Mouse (Mus musculus): ENCODE results near the gene Defb15.
A peak's percentile ranks its signal among the peaks of the same experiment; 100 is the strongest.
"Not testable (repeated sequence)": the region's sequence is repeated elsewhere in the genome, so short reads cannot be mapped to it uniquely, and the experiment has no call there.

The Defb15 gene

DNA sequence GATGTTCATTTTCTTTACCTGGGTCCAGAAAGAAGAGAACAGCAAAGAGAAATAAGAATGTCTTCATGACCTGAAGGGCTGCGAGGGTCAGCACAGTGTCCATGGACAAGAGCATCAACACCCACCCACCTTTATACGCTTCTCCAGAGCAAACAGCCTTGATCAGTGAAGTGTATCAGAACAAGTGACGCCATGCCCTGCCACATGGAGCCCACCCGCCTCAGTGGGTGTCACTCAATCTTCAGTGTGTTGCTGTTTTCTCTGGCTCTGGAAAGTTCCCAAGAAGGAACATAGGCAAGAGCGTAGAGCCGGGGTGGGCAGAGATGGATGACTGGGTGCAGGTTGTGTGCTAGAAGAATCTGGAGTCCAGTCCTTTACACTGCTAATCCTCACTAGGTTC is at the start of gene Defb15:
TSS of gene Defb15 (minus strand) at position 101 of the 400 bp plus-strand sequence.
- DNase-seq (ENCODE audit: extremely low spot score) = no peak

DNA sequence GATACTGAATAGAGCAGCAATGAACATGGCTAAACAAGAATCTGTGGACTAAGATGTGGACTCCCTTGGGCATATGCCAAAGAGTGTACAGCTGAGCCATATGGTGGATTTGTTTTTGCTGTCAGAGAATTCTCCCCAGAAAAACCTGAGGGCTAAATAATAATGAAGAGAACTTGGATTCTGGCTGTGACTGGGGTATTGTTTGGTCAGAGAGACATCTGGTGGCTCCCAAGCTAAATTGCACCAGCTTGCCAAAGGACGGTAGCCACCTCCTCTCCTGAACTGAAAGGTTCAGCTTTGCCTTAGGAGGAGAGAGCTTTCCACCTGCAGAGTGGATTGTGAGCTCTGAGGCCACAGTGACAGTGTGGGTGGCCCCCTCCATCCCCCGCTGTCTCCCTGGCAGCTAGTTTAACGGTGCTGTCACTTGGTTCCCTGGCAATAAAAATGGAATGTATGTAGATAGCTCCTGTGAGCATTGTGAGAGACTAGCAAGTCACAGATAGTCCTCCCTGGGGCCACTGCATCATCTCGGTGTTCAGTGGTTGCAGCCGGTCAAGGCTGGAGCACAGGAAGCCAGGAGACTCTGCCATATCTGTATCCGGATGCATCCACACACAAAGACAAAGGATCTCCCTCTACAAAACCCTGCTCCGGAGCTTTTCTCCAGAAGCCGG is 49.3 kb upstream of the Defb15 start:
- peak; percentile 10 for DNase-seq (ENCODE audit: extremely low spot score)

DNA sequence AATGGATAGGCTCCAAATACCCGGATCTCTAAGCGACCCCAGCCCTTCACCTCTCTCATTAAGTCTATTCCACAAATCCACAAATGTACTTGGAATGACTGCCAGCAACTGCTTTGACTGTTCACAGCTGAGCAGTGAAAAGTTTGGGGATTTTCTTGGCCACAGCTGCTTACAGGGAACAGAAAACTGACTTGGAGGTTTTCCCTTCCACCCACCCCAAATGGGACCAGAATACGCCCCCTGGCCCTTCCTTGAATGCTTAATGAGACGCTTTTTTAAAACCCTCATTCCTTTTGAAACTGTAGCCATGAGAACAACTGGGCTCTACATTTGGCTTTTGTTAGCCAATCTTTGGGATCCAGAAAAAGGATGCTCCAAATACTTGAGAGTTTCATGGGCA is 45.7 kb upstream of the Defb15 start:
- no peak for DNase-seq (ENCODE audit: extremely low spot score)

DNA sequence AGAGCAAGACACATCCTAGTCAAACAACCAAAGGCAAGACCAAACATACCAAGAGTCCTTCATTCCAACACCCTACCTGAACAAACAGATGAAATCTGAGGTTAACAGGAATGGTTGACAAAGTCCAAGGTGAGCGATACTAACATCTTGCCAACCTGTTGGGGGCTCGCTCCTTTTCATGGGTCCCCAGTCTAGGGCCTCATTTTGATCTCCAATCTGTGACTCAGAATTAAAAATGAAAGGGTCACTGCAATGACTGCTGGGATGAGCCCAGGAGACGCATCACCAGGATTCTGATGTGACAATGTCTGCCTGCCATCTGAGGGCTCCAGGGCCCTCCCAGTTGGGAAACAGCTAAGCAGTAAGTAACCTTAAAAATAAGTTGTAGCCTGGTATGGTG is 37.0 kb upstream of the Defb15 start, which contains the start of gene Ccdc70:
TSS of gene Ccdc70 (plus strand) at position 301 of the 400 bp plus-strand sequence.
- no peak for DNase-seq (ENCODE audit: extremely low spot score)

DNA sequence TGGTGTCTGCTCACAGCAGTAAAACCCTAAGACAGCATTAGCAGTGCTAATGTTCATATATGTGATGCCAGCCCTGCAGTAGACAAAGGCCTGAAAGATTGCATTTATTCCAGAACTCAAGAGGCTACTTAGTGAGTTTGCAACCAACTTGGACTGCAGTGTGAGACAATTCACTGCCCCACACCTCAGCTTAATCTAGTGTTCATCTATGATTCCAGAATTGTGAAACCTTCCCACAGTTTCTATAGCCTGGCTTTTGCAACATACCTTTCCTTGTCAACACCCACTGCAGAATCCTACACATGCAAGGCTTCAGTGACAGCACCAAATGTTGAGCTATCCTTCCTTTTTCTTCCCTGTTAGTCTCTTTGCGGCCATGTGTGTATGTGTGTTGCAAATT is 34.1 kb upstream of the Defb15 start:
- no peak for DNase-seq (ENCODE audit: extremely low spot score)

DNA sequence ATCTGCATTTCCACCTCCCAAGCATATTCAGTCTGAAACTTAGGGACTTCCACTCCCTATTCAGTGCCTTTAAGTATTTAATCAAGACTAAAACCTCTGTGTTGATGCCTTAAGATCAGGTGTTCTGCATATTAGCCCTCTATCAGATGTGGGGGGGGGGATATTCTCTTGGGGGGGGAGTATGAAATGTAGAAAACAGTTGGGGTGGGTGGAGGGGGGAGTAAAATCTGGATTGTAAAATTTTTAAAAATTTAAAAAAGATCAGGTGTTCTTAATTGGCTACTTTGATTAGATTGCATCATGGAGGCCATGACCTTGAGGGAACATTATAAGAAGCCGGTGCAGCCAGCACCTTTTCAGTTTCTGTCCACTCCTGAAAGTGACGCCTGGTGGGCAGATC is 25.9 kb upstream of the Defb15 start, which contains the start of gene Fam90a1a:
TSS of gene Fam90a1a (plus strand) at position 301 of the 400 bp plus-strand sequence.
- no peak for DNase-seq (ENCODE audit: extremely low spot score)

DNA sequence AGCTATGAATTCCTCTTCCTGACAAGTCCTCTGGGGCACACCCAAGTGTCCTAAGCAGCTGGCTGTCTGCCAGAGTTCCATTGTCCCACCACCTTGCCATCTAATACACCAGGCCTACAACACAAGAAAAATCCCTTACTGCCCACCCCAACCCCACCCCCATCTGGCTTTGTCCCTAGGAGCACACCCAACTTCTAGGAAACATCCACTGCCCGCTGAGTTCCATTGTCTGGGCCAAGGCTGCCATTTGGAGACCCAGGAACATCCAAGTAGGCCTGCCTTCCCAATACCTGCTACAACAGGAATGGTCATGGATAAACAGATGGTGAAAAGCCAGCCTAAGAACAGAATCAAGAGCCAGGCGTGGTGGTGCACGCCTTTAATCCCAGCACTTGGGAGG is 23.8 kb upstream of the Defb15 start:
- no peak for DNase-seq (ENCODE audit: extremely low spot score)

DNA sequence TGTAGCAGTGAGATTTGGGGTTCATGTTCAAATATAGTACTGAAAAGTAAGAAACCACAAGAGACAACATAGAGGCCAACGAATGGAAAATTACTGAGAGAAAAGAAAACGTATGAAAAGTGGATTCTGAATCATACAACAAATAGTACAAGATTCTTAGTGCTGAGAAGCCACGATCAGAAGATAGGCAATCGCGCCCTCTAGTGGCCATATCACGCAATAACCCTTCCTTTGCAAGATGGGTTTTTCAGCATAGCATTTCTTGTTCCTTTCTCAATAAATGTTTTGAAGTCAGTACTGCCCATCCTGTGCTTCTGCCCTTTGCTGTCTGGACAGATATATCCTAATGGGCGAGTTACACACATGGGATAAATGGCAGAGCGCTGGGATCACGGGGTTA is 22.8 kb upstream of the Defb15 start:
- DNase-seq (ENCODE audit: extremely low spot score) = peak; percentile 14

DNA sequence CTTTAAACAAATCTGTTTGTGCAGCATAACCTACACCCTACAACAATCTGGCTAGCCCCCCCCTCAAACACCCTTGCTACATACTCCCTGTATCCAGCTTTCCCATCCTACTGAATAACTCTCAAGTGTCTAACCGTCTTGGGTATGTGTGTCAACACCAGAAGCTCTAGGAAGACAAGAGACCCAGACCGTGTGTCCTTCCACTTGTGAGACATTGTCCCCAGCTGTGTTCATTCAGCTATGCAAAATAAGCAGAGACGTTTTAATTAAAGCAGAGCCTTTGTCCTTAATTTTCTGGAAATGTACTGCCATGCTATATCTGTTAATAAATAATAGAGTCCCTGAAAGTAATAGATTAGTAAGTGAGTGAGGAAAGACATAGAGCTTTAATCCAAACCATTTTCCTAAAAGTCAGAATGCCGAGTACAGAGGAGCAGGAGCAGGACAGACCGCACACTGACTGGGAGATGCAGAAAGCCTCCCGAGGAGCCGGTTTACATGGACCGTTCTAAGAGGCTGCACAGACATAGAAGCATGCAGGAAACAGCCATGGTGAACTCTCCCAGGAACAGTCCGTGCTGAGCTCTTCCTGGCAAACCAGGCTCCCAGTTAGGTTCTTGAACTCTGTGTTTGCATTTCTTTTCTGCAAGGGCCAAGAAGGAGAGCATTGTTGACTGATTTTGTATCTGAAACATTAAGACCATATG is 15.0 kb upstream of the Defb15 start:
- no peak for DNase-seq (ENCODE audit: extremely low spot score)

DNA sequence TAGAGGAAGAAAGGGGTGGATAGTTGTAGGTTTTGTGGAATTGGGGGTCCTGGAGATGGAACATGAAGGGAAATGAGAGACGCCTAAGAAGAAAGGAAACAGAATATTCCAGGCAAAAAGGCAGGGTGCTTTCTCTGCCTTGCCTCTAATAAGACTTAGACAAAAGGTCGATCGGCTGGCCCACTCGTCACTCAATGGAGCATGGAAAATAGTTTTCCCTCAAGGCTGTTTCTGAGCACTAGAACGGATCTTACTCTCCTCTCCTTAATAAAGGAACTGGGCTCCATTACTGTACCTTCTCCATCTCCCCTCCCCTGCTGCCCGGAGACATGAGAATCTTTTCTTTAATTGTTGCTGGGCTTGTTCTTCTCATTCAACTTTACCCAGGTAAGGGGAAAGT is 14.0 kb upstream of the Defb15 start, which contains the start of gene Defb13:
TSS of gene Defb13 (plus strand) at position 301 of the 400 bp plus-strand sequence.
- DNase-seq (ENCODE audit: extremely low spot score) = no peak

DNA sequence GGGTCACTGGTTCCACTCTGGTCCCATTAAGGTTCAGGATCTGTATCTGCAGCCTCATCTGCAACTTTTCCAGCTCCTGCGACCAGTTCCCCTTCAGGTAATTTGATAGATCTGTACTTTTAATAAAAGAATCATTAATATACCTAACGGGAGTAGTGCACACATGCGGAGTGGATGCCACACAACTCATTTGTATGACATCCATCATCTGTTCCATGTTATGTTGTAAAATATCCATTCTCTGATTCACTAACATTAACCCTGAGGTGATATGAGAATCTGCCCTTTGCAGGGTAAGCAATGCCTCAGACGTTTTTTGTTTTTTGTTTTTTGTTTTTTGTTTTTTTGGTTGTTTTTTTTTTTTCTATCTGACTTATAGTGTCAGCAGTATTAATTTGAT is 5.5 kb upstream of the Defb15 start, which contains the start of gene Defb35:
TSS of gene Defb35 (plus strand) at position 301 of the 400 bp plus-strand sequence.
- not testable (repeated sequence) for DNase-seq (ENCODE audit: extremely low spot score)

DNA sequence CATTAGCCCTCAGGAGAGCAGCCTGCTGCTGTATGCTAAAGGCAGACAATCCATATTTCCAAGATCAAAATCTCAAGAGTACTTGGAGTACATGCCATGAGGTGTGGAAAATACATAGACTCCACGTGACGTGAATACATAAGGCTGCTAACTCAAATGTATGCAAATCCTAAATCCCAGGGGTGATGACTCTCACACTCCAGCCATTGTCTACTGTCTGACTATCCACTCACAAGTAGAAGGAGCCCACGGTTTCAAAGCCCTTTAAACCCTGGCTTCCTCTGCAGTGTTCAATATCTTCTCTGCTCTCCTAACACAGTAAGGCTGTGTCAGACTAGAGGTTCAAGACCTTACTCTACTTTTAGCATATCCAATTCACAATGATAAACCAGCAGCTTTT is 1.8 kb downstream of the Defb15 start:
- DNase-seq (ENCODE audit: extremely low spot score) = not testable (repeated sequence)

DNA sequence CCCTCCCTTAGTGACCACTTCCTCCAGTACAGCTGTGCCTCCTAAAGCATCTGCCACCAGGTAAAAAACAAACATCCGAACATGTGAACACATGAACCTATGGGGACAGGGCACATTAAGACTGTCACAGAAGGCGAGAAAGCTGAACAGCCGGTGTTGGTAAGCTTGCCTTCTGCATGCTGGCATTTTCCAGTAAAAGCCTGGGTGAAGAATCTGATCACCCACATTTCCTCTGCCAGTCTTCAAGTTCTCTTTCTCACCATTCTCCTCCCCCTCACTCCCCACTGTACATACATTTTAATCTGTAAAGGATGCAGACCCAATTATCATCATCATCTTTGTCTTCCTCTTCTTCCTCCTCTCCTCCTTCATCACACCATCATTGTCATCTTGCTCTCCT is 16.9 kb downstream of the Defb15 start:
- no peak for DNase-seq (ENCODE audit: extremely low spot score)

DNA sequence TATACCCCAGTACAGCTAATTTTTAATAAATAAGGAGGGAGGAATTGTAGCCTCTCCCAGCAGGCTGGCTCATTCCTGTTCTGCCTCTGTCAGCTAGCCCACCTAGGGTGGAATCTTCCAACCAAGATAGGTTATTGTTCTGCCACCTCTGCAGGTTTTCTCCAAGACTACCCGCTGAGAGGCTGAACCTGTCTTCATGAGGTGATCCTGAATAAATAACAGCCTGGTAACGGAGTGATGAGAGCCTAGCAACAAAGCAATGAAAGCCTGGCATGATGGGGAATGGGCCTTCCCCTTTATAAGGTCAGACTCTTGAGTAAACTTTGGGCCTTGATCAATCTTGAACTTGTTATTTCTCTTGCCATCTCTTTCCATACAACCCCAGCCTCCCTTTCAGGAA is 20.0 kb downstream of the Defb15 start:
- DNase-seq (ENCODE audit: extremely low spot score) = no peak

DNA sequence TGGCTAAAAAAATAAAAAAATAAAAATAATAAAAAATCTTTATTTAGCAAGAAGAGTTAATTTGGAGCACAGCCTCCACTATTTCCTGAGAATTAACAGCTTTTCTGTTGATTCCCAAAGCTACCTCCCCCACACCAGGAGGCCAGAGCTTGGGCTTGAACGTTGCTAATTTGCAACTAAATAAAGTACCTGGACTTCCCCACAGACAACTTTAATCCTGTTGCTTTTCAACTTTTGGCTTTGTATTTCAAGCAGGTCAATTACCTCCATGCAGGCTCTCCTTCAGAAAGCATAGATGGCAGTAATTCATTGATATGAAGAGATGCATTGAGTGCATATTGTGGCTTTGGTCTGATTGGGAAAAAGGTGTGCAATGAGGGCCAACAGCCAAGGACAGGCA is 20.6 kb downstream of the Defb15 start:
- DNase-seq (ENCODE audit: extremely low spot score) = no peak

DNA sequence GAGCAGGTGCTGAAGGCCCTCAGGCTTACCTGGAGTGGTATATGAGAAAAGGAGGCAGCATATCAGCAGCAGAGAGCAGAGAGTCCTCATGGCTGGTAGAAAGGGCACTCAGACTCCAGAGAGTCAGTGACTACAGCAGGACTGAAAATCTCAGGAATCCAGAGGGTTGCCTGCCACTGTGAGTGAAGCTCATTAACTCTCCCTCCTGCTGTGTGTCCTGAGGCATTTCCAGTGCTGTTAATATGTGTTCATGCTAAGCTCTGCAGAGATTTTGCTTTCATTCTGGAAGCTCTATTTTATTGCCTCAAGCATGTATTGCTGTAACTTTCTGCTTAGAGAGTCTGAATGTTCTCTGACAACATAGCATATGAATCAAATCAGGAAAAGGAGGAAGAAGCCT is 26.2 kb downstream of the Defb15 start, which contains the start of gene Defb11:
TSS of gene Defb11 (minus strand) at position 123 of the 400 bp plus-strand sequence.
- DNase-seq (ENCODE audit: extremely low spot score) = not testable (repeated sequence)

DNA sequence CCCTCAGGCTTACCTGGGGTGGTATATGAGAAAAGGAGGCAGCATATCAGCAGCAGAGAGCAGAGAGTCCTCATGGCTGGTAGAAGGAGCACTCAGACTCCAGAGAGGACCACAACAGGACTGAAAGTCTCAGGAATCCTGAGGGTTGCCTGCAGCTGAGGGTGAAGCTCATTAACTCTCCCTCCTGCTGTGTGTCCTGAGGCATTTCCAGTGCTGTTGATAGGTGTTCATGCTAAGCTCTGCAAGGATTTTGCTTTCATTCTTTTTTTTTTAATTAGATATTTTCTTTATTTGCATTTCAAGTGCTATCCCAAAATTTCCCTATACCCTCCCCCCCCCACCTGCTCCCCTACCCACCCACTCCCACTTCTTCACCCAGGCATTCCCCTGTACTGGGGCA is 47.2 kb downstream of the Defb15 start, which contains the start of gene Defb9:
TSS of gene Defb9 (minus strand) at position 101 of the 400 bp plus-strand sequence.
- DNase-seq (ENCODE audit: extremely low spot score) = not testable (repeated sequence)
